Mouse (Mus musculus) heart, adult 2 months (tissue): ENCODE results near the gene Atf7ip.

Source experiments
- CTCF ChIP-seq: fragments of 200-600 bp; IDR thresholded peaks from 2 replicates; pipeline ENCODE4 v1.8.1; 2022; ENCODE audit warnings: antibody characterized with exemption, mild to moderate bottlenecking, moderate library complexity
- EP300 ChIP-seq: fragments of 200-500 bp; IDR thresholded peaks from 2 replicates; pipeline ENCODE4 v1.6.1; 2011; ENCODE audit warnings: low read depth, low read length, control low read depth; ENCODE audit not compliant: insufficient read depth
- POLR2A ChIP-seq: fragments of 200-500 bp; IDR thresholded peaks from 2 replicates; pipeline ENCODE4 v1.6.1; 2011; ENCODE audit warnings: mild to moderate bottlenecking, low read depth, low read length, control low read depth; ENCODE audit not compliant: insufficient read depth

DNA sequence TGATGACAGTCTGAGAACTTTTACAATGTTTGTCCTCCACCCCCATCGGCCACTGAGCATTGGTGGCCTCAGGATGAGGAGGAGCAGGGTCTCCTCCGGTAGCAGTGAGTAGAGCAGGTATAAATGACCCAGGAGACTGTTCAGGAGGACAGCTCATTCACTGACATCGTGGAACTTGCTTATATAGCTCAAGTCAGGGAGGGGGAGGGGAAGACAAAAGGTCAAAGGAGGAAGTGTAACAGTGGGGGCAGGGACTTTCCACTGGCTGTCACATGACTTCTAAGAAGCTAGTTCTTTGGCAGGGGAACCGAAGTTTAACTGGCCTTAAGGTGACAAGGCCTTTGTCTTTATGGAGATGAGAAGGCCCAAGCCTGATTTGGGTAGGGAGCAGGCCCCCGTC lies 8.2 kb upstream of the Atf7ip start:
- TF ChIP-seq CTCF (no peak), EP300 (no peak), POLR2A (no peak)
